Mouse (Mus musculus) granulocyte monocyte progenitor cell, adult 5-6 weeks (primary cell): ENCODE results near the gene Prrt4. TPM values are rescaled to one million over a fixed set of nuclear protein-coding genes. Genes with fewer than 3 reads are reported as not detected.

ENCODE experiments used
- ATAC-seq: replicated peaks from 2 replicates; pipeline ENCODE4 v1.8.0; 2016; ENCODE audit warnings: mild to moderate bottlenecking, moderate TSS enrichment, inconsistent platforms; ENCODE audit not compliant: poor library complexity, severe bottlenecking
- total RNA-seq, 2 experiments: library from RNA; stranded (forward) in 1 of 2; stranded (reverse) in 1 of 2; fragments of 200-712, 200-1000 nt in 1 of 2; fragments of >200 nt in 1 of 2; fragmentation: Nextera tagmentation in 1 of 2; gene quantifications; 2 replicates each; pipeline ENCODE4 v1.2.3; 2014 to 2017

The Prrt4 gene
- total RNA-seq (2014; fragmentation: Nextera tagmentation) (not detected in 2 replicates), total RNA-seq (2017) (not detected in 2 replicates)

GRCm38 (mm10) chr6:29178888-29179658 lies at the start of gene Prrt4:
Gene Prrt4, minus strand, starts transcription at chr6:29179584.
- peak; percentile 60 for ATAC-seq

- ATAC-seq = 0 out of 2 replicates have a peak, but pooled peaks have one; percentile 16
These were observed 38.3 kb upstream of the Prrt4 start for GRCm38 (mm10) chr6:29217717-29218116.

GRCm38 (mm10) chr6:29215881-29216501 lies 36.6 kb upstream of the Prrt4 start, which contains the start of gene Impdh1:
Gene Impdh1, minus strand, starts transcription at chr6:29216364.
- peak; percentile 55 for ATAC-seq

- no peak for ATAC-seq
These were observed 35.8 kb upstream of the Prrt4 start for GRCm38 (mm10) chr6:29215181-29215580.

GRCm38 (mm10) chr6:29214776-29215175 lies 35.4 kb upstream of the Prrt4 start:
- no peak for ATAC-seq

GRCm38 (mm10) chr6:29214245-29214644 lies 34.9 kb upstream of the Prrt4 start:
- peak; percentile 8 for ATAC-seq

GRCm38 (mm10) chr6:29213436-29213835 lies 34.1 kb upstream of the Prrt4 start:
- ATAC-seq = no peak

- peak; percentile 60 for ATAC-seq
These were observed 32.6 kb upstream of the Prrt4 start for GRCm38 (mm10) chr6:29211806-29212492.

GRCm38 (mm10) chr6:29211146-29211545 lies 31.8 kb upstream of the Prrt4 start:
- ATAC-seq = no peak

GRCm38 (mm10) chr6:29210231-29210936 lies 31.0 kb upstream of the Prrt4 start:
- ATAC-seq = no peak

GRCm38 (mm10) chr6:29208178-29208577 lies 28.8 kb upstream of the Prrt4 start:
- no peak for ATAC-seq

GRCm38 (mm10) chr6:29207017-29207416 lies 27.6 kb upstream of the Prrt4 start:
- ATAC-seq = no peak

GRCm38 (mm10) chr6:29206006-29206405 lies 26.6 kb upstream of the Prrt4 start:
- no peak for ATAC-seq

GRCm38 (mm10) chr6:29204932-29205614 lies 25.7 kb upstream of the Prrt4 start:
- peak; percentile 44 for ATAC-seq

- ATAC-seq = no peak
These were observed 24.6 kb upstream of the Prrt4 start for GRCm38 (mm10) chr6:29203861-29204585.

GRCm38 (mm10) chr6:29203096-29203495 lies 23.7 kb upstream of the Prrt4 start:
- ATAC-seq = no peak

- ATAC-seq = no peak
These were observed 22.6 kb upstream of the Prrt4 start for GRCm38 (mm10) chr6:29201988-29202387.

- no peak for ATAC-seq
These were observed 22.0 kb upstream of the Prrt4 start for GRCm38 (mm10) chr6:29201341-29201740.

- ATAC-seq = 0 out of 2 replicates have a peak, but pooled peaks have one; percentile 21
These were observed 21.1 kb upstream of the Prrt4 start for GRCm38 (mm10) chr6:29200496-29200895.
